Mouse (Mus musculus): ENCODE measurements around the gene Armc9.

DNA sequence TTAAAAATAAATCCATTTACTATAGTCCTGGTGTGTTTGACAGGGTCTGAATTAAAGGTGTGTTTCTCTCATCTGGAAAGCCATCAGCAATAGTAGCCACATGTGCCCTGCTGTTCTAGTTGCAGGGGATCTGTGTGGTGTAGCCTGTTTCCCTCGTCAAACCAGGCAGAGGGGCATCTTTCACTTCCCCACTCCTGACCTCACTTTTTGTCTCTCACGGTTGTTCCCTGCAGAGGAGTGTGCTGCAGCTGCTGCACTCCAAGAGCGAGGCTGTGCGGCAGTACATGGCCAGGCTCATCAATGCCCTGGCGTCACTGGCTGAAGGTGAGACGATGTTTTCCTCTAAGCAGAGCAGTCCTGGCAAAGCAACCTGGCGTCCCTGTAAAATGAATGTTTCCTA, 39.5 kb downstream of the Armc9 start:
- TF ChIP-seq CTCF (IDR thresholded peaks at IDR 0.05; ENCODE audit: low read depth) (no peak), EP300 (IDR thresholded peaks at IDR 0.05; ENCODE audit: low read depth) (no peak)
